Mouse (Mus musculus) frontal cortex, postnatal 36 days (tissue): ENCODE measurements around the gene Slc5a12.

Source experiments
- DNase-seq, 2 experiments: peaks; one replicate each; pipeline ENCODE4 v3.0.0; 2022; ENCODE audit warnings: low spot score in 2 of 2

Gene Slc5a12

GRCm38 (mm10) chr2:110596932-110597331, at the start of gene Slc5a12:
TSS of gene Slc5a12 (plus strand) at chr2:110597298.
- no peak for DNase-seq

- no peak for DNase-seq
These were observed 41.0 kb upstream of the Slc5a12 start for GRCm38 (mm10) chr2:110556098-110556497.

- no peak for DNase-seq
These were observed 34.5 kb upstream of the Slc5a12 start for GRCm38 (mm10) chr2:110562621-110563020.

- DNase-seq: peak; percentile 35 to 74
These were observed 32.1 kb upstream of the Slc5a12 start for GRCm38 (mm10) chr2:110564673-110565627.

GRCm38 (mm10) chr2:110586692-110587091, 10.4 kb upstream of the Slc5a12 start:
- no peak for DNase-seq

GRCm38 (mm10) chr2:110590007-110590406, 7.1 kb upstream of the Slc5a12 start:
- no peak for DNase-seq

- no peak for DNase-seq
These were observed 4.8 kb upstream of the Slc5a12 start for GRCm38 (mm10) chr2:110592276-110592675.

- DNase-seq: no peak
These were observed 47.3 kb downstream of the Slc5a12 start for GRCm38 (mm10) chr2:110644358-110644757.

- no peak for DNase-seq
These were observed 47.7 kb downstream of the Slc5a12 start for GRCm38 (mm10) chr2:110644846-110645245.

GRCm38 (mm10) chr2:110663329-110663728, 66.2 kb downstream of the Slc5a12 start:
- no peak for DNase-seq

GRCm38 (mm10) chr2:110671071-110671624, 74.0 kb downstream of the Slc5a12 start:
- DNase-seq: peak in 1 of 2 experiments; percentile 48
